Mouse (Mus musculus) layer of hippocampus, adult 8-10 months (tissue): ENCODE data around the gene Msrb1. TPM values are rescaled to one million over a fixed set of nuclear protein-coding genes. Genes with fewer than 3 reads are reported as not detected.
A peak's percentile ranks its signal among the peaks of the same experiment; 100 is the strongest.
"Not testable (repeated sequence)": the region's sequence is repeated elsewhere in the genome, so short reads cannot be mapped to it uniquely, and the experiment has no call there.

Experiments
- DNase-seq, 2 experiments: peaks; one replicate each; pipeline ENCODE4 v3.0.0; 2022; ENCODE audit warnings: low spot score in 2 of 2
- total RNA-seq, 4 experiments: library from RNA; stranded (reverse); gene quantifications; 2 replicates each; pipeline ENCODE4 v1.2.4; 2022

Msrb1 gene
- total RNA-seq: 10 to 100 TPM; 41.1 to 50.5 (median 47.2) TPM

- DNase-seq: peak; percentile 93 to 96
These were observed at the start of gene Msrb1 for GRCm38 (mm10) chr17:24736330-24737051. Msrb1 (plus strand) TSS chr17:24736642.

DNA sequence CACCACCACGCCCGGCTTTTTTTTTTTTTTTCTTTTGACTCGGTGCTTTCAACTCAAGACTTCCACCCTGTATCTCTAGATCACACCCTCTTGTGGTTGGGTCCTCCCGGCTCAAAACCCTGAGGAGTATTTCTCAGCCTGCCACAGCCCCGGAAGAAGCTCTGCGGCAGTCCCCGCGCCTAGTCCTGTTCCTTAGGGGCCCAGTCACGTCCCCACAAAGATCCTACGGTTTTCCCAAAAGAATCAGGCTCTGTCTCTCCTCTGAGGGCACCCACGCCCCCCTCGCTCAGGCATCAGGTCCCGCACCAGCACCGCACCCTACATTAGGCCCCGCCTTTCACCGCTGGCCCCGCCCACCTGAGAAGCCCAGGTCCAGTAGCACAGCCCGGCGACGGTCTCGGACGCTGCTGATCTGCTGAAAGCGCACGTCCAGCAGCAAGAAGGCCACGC lies 49.3 kb upstream of the Msrb1 start:
- DNase-seq: no peak

GRCm38 (mm10) chr17:24687599-24687998 lies 48.8 kb upstream of the Msrb1 start:
- no peak for DNase-seq

DNA sequence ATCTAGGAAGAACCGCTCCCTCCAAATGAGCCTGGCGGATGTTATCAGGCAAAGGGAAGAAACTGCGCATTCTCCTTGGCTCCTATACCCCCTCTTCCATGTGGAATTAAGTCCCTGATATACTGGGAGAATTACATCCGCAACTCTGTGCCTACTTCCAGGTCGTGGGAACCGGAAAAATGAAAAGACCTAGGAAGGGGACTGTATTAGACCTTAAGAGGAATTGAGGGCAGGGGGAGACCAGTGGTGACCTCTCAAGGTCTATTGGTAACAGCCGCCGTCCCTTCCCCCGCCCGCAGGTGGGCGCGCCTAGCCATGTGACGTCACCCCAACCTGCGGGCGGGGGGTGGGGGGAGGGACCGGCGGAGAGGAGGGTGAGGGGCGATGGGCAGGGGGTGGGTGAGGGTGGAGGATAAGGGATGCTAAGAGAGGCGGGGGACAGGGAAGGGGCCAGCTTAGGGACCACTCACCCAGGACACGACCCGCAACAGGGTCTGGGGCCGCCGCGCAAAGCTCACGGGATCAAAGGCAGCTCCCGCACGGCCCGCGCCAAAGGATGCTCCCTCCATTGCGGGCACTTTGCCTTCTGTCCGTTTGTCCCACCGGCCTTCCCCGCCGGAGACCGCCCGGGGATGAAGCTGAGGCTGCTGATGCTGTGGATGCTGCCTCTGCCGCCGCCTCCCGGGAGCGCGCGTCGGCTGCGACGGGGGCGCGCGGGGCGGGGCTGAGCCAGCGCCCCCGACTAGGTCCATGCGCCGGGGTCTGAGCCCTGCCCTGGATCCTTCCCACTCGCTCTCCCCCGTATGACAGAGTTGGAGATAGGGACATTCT lies 47.0 kb upstream of the Msrb1 start, which contains the start of gene Syngr3:
Gene Syngr3, minus strand, starts transcription at position 705 of the 831 bp plus-strand sequence.
- peak in 1 of 2 experiments; percentile 42 for DNase-seq

- no peak for DNase-seq
These were observed 44.1 kb upstream of the Msrb1 start for GRCm38 (mm10) chr17:24692385-24692784.

GRCm38 (mm10) chr17:24695326-24696010 lies 41.0 kb upstream of the Msrb1 start:
- no peak for DNase-seq

GRCm38 (mm10) chr17:24696011-24696697 lies 40.3 kb upstream of the Msrb1 start, which contains the start of the genes Gfer and Noxo1:
Gfer (minus strand) TSS chr17:24696156.
Noxo1 (plus strand) TSS chr17:24696234.
- DNase-seq: peak; percentile 62 to 69

- DNase-seq: no peak
These were observed 38.5 kb upstream of the Msrb1 start for GRCm38 (mm10) chr17:24697985-24698384.

GRCm38 (mm10) chr17:24698715-24699114 lies 37.7 kb upstream of the Msrb1 start:
- no peak for DNase-seq

DNA sequence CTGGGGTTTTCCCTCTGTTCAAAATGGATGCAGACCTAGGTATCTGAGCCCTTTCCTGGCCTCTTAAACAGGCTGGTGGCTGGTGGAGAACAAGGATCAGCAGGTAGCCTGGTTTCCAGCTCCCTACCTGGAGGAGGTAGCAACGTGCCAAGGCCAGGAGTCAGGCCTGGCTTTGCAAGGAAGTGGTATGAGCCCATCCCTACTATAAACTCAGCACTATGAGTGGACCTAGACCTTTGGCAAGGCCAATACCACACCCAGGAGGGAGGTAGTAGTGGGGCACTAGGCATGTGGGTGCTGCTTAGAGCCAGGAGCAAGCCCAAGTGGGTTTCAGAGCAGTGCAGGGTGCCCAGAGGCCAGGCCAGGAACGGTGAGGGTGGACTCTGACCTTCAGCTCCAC lies 37.0 kb upstream of the Msrb1 start:
- no peak for DNase-seq

DNA sequence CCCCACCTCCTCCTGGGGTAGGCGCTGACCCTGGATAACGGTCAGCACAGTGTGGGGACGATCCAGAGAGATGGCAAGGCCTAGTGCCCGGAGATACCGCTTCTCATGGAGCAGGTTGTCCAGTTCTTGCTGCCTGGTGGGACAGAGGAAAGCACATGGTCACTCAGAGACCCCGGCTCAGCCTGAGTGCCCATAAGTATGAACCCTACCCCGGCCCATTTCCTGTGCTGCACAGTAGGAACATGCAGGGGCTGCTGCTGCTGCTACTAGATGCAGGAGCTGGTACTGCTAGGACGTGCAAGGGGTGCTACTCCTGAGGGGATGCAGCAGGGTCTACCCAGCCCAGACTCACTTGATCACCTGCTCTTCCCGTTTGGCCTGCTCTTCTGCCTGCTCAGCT lies 35.2 kb upstream of the Msrb1 start:
- DNase-seq: no peak

GRCm38 (mm10) chr17:24705821-24706220 lies 30.6 kb upstream of the Msrb1 start:
- DNase-seq: no peak

- peak; percentile 91 to 95 for DNase-seq
These were observed 29.3 kb upstream of the Msrb1 start, which contains the start of gene Tbl3 for GRCm38 (mm10) chr17:24706982-24707800. Tbl3 (minus strand) TSS chr17:24707660.

DNA sequence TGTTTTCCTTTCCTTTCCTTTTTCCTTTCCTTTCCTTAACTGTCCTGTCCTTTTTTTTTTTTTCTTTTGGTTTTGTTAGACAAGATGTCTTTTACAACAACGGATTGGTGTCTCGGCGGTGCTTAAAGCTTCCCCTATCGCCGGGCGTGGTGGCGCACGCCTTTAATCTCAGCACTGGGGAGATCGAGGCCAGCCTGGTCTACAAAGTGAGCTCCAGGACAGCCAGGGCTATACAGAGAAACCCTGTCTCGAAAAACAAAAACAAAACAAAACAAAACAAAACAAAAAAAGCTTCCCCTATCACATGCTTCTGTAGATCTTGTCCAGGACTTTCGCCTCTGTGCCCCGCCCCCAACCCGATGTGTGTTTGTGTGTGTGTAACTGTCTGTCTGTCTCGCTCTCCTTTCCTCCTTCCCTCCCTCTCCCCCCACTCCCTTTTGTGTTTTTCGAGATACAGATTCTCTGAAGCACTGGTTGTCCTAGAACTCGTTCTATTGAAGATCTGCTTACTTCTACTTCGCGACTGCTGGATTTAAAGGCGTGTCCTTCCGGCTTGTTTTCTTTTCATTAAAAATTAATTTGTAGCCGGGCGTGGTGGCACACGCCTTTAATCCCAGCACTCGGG lies 28.5 kb upstream of the Msrb1 start:
- DNase-seq: no peak

GRCm38 (mm10) chr17:24708646-24709045 lies 27.8 kb upstream of the Msrb1 start:
- DNase-seq: no peak

- no peak for DNase-seq
These were observed 20.9 kb upstream of the Msrb1 start for GRCm38 (mm10) chr17:24715556-24715955.

- DNase-seq: peak in 1 of 2 experiments; percentile 7
These were observed 20.2 kb upstream of the Msrb1 start for GRCm38 (mm10) chr17:24716166-24716682.

DNA sequence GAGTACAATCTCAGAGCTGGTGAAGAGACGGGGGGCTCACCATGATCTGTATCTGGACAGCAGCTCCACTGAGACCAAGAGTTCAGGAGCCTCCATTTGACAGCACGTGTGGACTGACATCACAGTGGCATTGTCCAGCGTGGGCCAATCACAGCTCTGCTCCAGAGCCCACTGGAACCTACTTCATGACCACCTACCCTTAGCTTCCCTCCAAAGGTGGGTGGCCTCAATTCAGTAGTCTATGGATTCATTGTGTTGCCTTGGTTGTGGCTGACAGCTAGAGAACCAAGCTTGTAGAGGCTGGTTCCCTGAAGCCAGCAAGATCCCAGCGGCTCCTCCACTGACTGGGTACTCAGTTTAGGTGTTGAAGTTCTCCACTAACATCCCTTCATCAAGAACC lies 18.5 kb upstream of the Msrb1 start, which contains the start of the genes Rnf151 and Rps2:
Gene Rnf151, minus strand, starts transcription at position 121 of the 400 bp plus-strand sequence.
Gene Rps2, plus strand, starts transcription at position 174 of the 400 bp plus-strand sequence.
- peak in 1 of 2 experiments; percentile 9 for DNase-seq

- not testable (repeated sequence) for DNase-seq
These were observed 17.5 kb upstream of the Msrb1 start for GRCm38 (mm10) chr17:24718938-24719337.
